In genomic region chr16:77013427-77014320, GRCm38 (mm10) we compare ENCODE assay signal across 8 mouse cellular contexts. TPM values are rescaled to one million over a fixed set of nuclear protein-coding genes. Genes with fewer than 3 reads are reported as not detected.
DNase-seq lines count a peak whose midpoint lies in the region; ATAC-seq and TF ChIP-seq lines count a peak whose summit lies in the region.

Gene Usp25, plus strand, starts transcription at chr16:77013706.

- no peak for TF ChIP-seq EP300 in liver, embryonic 14.5 days (IDR thresholded peaks at IDR 0.05; ENCODE audit: low read depth)

- H3K9me3 ChIP-seq in forebrain, embryonic 10.5 days = no peaks in the 10 kb centered on the region
- no peaks in the 10 kb centered on the region for H3K9me3 ChIP-seq in heart, embryonic 14.5 days (ENCODE audit: control insufficient read depth, low read length)
- H3K9me3 ChIP-seq in liver, embryonic 14.5 days (ENCODE audit: control insufficient read depth, low read length) = no peaks in the 10 kb centered on the region
- H3K9me3 ChIP-seq in stomach, embryonic 15.5 days = no peaks in the 10 kb centered on the region

- H3K27me3 ChIP-seq in forebrain, embryonic 10.5 days (ENCODE audit: poor library complexity, severe bottlenecking) = no peaks in the 10 kb centered on the region
- H3K27me3 ChIP-seq in heart, embryonic 14.5 days (ENCODE audit: control insufficient read depth, insufficient read depth, low read length) = no peaks in the 10 kb centered on the region
- no peaks in the 10 kb centered on the region for H3K27me3 ChIP-seq in liver, embryonic 14.5 days (ENCODE audit: control insufficient read depth, insufficient read depth, low read length)
- no peaks in the 10 kb centered on the region for H3K27me3 ChIP-seq in stomach, embryonic 15.5 days (replicated peaks)

- TF ChIP-seq CTCF in liver, embryonic 14.5 days (IDR thresholded peaks at IDR 0.05; ENCODE audit: low read depth) = peak; percentile 28; the same call in 1 of the 2 replicates

- WGBS in forebrain, embryonic 10.5 days = under 1% methylated on average over 124 of the region's 126 CpGs
- WGBS in heart, embryonic 14.5 days = under 1% methylated on average over 90 of the region's 126 CpGs
- WGBS in liver, embryonic 14.5 days (ENCODE audit: insufficient replicate concordance) = under 1% methylated on average over 114 of the region's 126 CpGs
- under 1% methylated on average over 104 of the region's 126 CpGs for WGBS in stomach, embryonic 15.5 days

- H3K36me3 ChIP-seq in forebrain, embryonic 10.5 days (replicated peaks) = no peaks in the 10 kb centered on the region
- no peaks in the 10 kb centered on the region for H3K36me3 ChIP-seq in heart, embryonic 14.5 days (ENCODE audit: control insufficient read depth, insufficient read depth, low read length)
- H3K36me3 ChIP-seq in liver, embryonic 14.5 days (replicated peaks; ENCODE audit: control insufficient read depth, insufficient read depth, low read depth) = peaks cover 12% of the 10 kb centered on the region
- H3K36me3 ChIP-seq in stomach, embryonic 15.5 days = no peaks in the 10 kb centered on the region

- H3K4me3 ChIP-seq in forebrain, embryonic 10.5 days = peak within 1 kb of the TSS; percentile 84
- H3K4me3 ChIP-seq in heart, embryonic 14.5 days (ENCODE audit: control insufficient read depth in 1 of 2, insufficient read depth in 1 of 2, low read depth in 1 of 2, low read length in 2 of 2) = peak within 1 kb of the TSS; percentile 91 to 92
- H3K4me3 ChIP-seq in liver, embryonic 14.5 days (ENCODE audit: insufficient read depth in 1 of 2, low read depth in 2 of 2, low read length in 2 of 2) = peak within 1 kb of the TSS; percentile 93 to 96
- peak within 1 kb of the TSS; percentile 78 for H3K4me3 ChIP-seq in stomach, embryonic 15.5 days (replicated peaks)

- H3K9ac ChIP-seq in heart, embryonic 14.5 days (ENCODE audit: low read length) = peak within 1 kb of the TSS; percentile 97
- peak within 1 kb of the TSS; percentile 86 for H3K9ac ChIP-seq in liver, embryonic 14.5 days (replicated peaks)
- peak within 1 kb of the TSS; percentile 64 for H3K9ac ChIP-seq in stomach, embryonic 15.5 days

- peak within 1 kb of the TSS; percentile 95 for H3K27ac ChIP-seq in forebrain, embryonic 10.5 days
- peak within 1 kb of the TSS; percentile 84 to 94 for H3K27ac ChIP-seq in heart, embryonic 14.5 days (replicated peaks in 1 of 2; ENCODE audit: control insufficient read depth in 1 of 2, insufficient read depth in 1 of 2, low read depth in 2 of 2, low read length in 2 of 2)
- H3K27ac ChIP-seq in liver, embryonic 14.5 days = peak within 1 kb of the TSS; percentile 66
- H3K27ac ChIP-seq in stomach, embryonic 15.5 days = peak within 1 kb of the TSS; percentile 93

- peak; percentile 87 for DNase-seq in c-Kit-negative CD71-positive TER-119-positive erythroid progenitor cells, embryonic 14.5 days (ENCODE audit: low read depth, low spot score)
- peak; percentile 90 for DNase-seq in forebrain, embryonic 10.5 days (ENCODE audit: extremely low spot score, low spot score)
- peak; percentile 96 for DNase-seq in kidney, postnatal 10 days
- peak; percentile 81 to 84 (median 83) for DNase-seq in liver, embryonic 14.5 days (ENCODE audit: low read depth in 3 of 3, low spot score in 3 of 3)
- DNase-seq in neural tube, embryonic 10.5 days (ENCODE audit: extremely low spot score, low spot score) = peak; percentile 95

- peaks cover 35% of the 10 kb centered on the region for H3K4me1 ChIP-seq in forebrain, embryonic 10.5 days
- H3K4me1 ChIP-seq in heart, embryonic 14.5 days (ENCODE audit: control insufficient read depth in 2 of 2, insufficient read depth in 2 of 2, low read length in 2 of 2) = peaks cover 6 to 20% of the 10 kb centered on the region in 2 experiments
- peaks cover 23 to 24% of the 10 kb centered on the region in 2 experiments for H3K4me1 ChIP-seq in liver, embryonic 14.5 days (replicated peaks; ENCODE audit: control insufficient read depth in 2 of 2, insufficient read depth in 2 of 2, low read length in 1 of 2)
- no peaks in the 10 kb centered on the region for H3K4me1 ChIP-seq in stomach, embryonic 15.5 days

- peak; percentile 71 for ATAC-seq in CD4-positive, CD25-positive, alpha-beta regulatory T cell, adult 4 months
- ATAC-seq in heart, embryonic 14.5 days (ENCODE audit: insufficient number of reproducible peaks, insufficient read depth, low FRiP score, low read depth) = peak; percentile 94
- ATAC-seq in liver, embryonic 14.5 days (ENCODE audit: insufficient read depth) = peak; percentile 88
- ATAC-seq in stomach, embryonic 15.5 days (ENCODE audit: insufficient read depth, low FRiP score, low read depth) = peak; percentile 94

- peak within 1 kb of the TSS; percentile 73 for H3K4me2 ChIP-seq in heart, embryonic 14.5 days (ENCODE audit: low read length)
- H3K4me2 ChIP-seq in liver, embryonic 14.5 days (ENCODE audit: low read depth) = peak within 1 kb of the TSS; percentile 88
- peak within 1 kb of the TSS; percentile 59 for H3K4me2 ChIP-seq in stomach, embryonic 15.5 days

RNA-seq across cellular contexts. Expression of gene Usp25, which starts in this region (rescaled TPM):
- polyA plus RNA-seq in CD4-positive, CD25-positive, alpha-beta regulatory T cell, adult 4 months (2017; shearing (Covaris generic)) = 10 to 100 TPM; 18.4 to 30.8 TPM
- 18.8 and 19.1 TPM in 2 replicates for polyA plus RNA-seq in forebrain, embryonic 10.5 days (2016; fragmentation: Nextera tagmentation; extraction: Ambion mirVana)
- 32.5 and 33.2 TPM in 2 replicates for polyA plus RNA-seq in heart, embryonic 14.5 days (2014; fragmentation: Nextera tagmentation; extraction: Ambion mirVana)
- 18.2 and 30.4 TPM in 2 replicates for polyA plus RNA-seq in liver, embryonic 14.5 days (2012; rRNA removed)
- 45.5 and 51.8 TPM in 2 replicates for polyA plus RNA-seq in liver, embryonic 14.5 days (2014; fragmentation: Nextera tagmentation; extraction: Ambion mirVana)
- polyA plus RNA-seq in stomach, embryonic 15.5 days (2015; fragmentation: Nextera tagmentation; extraction: Ambion mirVana) = 25.4 and 27.9 TPM in 2 replicates

Comparison
In these comparisons a context has a peak if more than half of its experiments do, and no peak if none do; other contexts are left out.
1. Peak in every context shown above with its lines: DNase-seq, ATAC-seq, H3K4me3 ChIP-seq and H3K27ac ChIP-seq.